ENCODE assay signal across 10 mouse cellular contexts in the genomic region with DNA sequence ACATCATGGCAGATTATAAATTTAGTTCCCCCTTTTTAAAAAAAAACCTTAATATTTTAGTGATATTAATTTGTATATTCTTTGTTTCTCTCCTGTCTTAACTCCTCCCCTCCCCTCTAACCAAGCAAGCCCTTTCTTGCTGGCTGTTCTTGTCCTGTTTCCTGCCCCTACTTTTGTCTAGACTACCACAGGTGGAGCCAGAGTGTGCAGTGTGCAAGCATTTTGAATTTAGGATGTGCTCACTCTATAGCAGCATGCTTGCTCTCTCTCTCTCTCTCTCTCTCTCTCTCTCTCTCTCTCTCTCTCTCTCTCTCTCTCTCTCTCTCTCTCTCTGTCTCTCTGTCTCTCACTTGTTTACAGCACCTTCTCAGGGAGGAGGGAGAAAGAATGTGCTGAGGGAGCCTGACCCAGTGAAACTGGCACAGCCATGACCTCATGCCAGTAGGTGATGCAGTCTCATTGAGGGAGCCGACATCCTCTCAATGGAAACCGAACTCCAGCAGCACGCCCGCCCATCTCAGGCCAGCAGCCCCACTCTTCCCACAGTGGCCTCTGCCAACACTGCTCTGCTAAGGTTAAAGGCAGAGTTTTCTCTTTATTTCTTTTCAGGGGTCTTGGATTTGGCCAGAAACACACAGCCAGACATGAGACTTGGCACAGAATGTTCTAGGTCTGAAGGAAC. TPM values are rescaled to one million over a fixed set of nuclear protein-coding genes. Genes with fewer than 3 reads are reported as not detected.
DNase-seq lines count a peak whose midpoint lies in the region; ATAC-seq and TF ChIP-seq lines count a peak whose summit lies in the region.
"Had no signal": no experiment of that assay in that cellular context is flagged by ENCODE, and none has a peak within 500 bp of the region (broad histone marks: within the 10 kb centered on the region; RNA-seq: fewer than 3 reads in every experiment).

No protein-coding gene starts in this region.

- no peaks in the 10 kb centered on the region for H3K27me3 ChIP-seq in embryonic facial prominence, embryonic 14.5 days (replicated peaks; ENCODE audit: control insufficient read depth, insufficient read depth, low read length)
- H3K27me3 ChIP-seq in embryonic facial prominence, embryonic 10.5 days (replicated peaks; ENCODE audit: low read depth, poor library complexity, severe bottlenecking), result peaks cover 23% of the 10 kb centered on the region
- H3K27me3 ChIP-seq in cerebellum, adult 2 months (ENCODE audit: control insufficient read depth, insufficient read depth, low read length), result no peaks in the 10 kb centered on the region
- no peaks in the 10 kb centered on the region for H3K27me3 ChIP-seq in forebrain, postnatal 0 days (ENCODE audit: insufficient read depth, low read length)
- no peaks in the 10 kb centered on the region for H3K27me3 ChIP-seq in midbrain, embryonic 16.5 days (ENCODE audit: control insufficient read depth, insufficient read depth, low read depth, low read length)

- H3K27ac ChIP-seq in embryonic facial prominence, embryonic 14.5 days (replicated peaks; ENCODE audit: low read depth, low read length), result no peak overlapping the region
- no peak overlapping the region for H3K27ac ChIP-seq in embryonic facial prominence, embryonic 10.5 days (replicated peaks)
- H3K27ac ChIP-seq in cerebellum, adult 2 months (ENCODE audit: insufficient read depth, low read length), result no peak overlapping the region
- H3K27ac ChIP-seq in forebrain, postnatal 0 days (ENCODE audit: low read depth, low read length), result peak overlapping the region; percentile 54
- H3K27ac ChIP-seq in midbrain, embryonic 16.5 days (ENCODE audit: low read length), result peak overlapping the region; percentile 61

- H3K9me3 ChIP-seq in embryonic facial prominence, embryonic 14.5 days (ENCODE audit: control insufficient read depth, low read length), result no peaks in the 10 kb centered on the region
- H3K9me3 ChIP-seq in embryonic facial prominence, embryonic 10.5 days, result no peaks in the 10 kb centered on the region
- H3K9me3 ChIP-seq in forebrain, postnatal 0 days (ENCODE audit: low read length), result no peaks in the 10 kb centered on the region
- H3K9me3 ChIP-seq in midbrain, embryonic 16.5 days (replicated peaks; ENCODE audit: control insufficient read depth, low read length, poor library complexity, severe bottlenecking), result no peaks in the 10 kb centered on the region

- no peak for ATAC-seq in embryonic facial prominence, embryonic 14.5 days (ENCODE audit: low read depth)
- ATAC-seq in forebrain, postnatal 0 days, result peak; percentile 22; the same call in 1 of the 2 replicates
- no peak for ATAC-seq in midbrain, embryonic 16.5 days
- ATAC-seq: Patski had no signal

- H3K4me3 ChIP-seq in embryonic facial prominence, embryonic 14.5 days (ENCODE audit: low read depth, low read length), result no peak overlapping the region
- H3K4me3 ChIP-seq in embryonic facial prominence, embryonic 10.5 days, result no peak overlapping the region
- H3K4me3 ChIP-seq in cerebellum, adult 2 months (replicated peaks; ENCODE audit: insufficient read depth, low read depth, low read length), result peak overlapping the region; percentile 18
- H3K4me3 ChIP-seq in forebrain, postnatal 0 days (ENCODE audit: low read depth, low read length), result peak overlapping the region; percentile 99
- H3K4me3 ChIP-seq in midbrain, embryonic 16.5 days (ENCODE audit: low read depth, low read length), result peak overlapping the region; percentile 70

- no peaks in the 10 kb centered on the region for H3K36me3 ChIP-seq in embryonic facial prominence, embryonic 14.5 days (ENCODE audit: control insufficient read depth, insufficient read depth, low read length)
- no peaks in the 10 kb centered on the region for H3K36me3 ChIP-seq in embryonic facial prominence, embryonic 10.5 days (replicated peaks)
- H3K36me3 ChIP-seq in forebrain, postnatal 0 days (ENCODE audit: insufficient read depth), result peaks cover 9% of the 10 kb centered on the region
- H3K36me3 ChIP-seq in midbrain, embryonic 16.5 days (ENCODE audit: control insufficient read depth, insufficient read depth, low read length), result no peaks in the 10 kb centered on the region

- no peak for TF ChIP-seq CTCF in cerebellum, adult 2 months (IDR thresholded peaks at IDR 0.05; ENCODE audit: borderline replicate concordance, insufficient read depth, low read depth, low read length)
- TF ChIP-seq CTCF in forebrain, postnatal 0 days (IDR thresholded peaks at IDR 0.05; ENCODE audit: low read depth), result peak; percentile 60

- H3K4me2 ChIP-seq in embryonic facial prominence, embryonic 14.5 days (ENCODE audit: low read depth, low read length), result 0 out of 2 replicates have a peak overlapping the region, but pooled peaks have one; percentile 7
- peak overlapping the region; percentile 69 for H3K4me2 ChIP-seq in forebrain, postnatal 0 days (ENCODE audit: low read depth)
- H3K4me2 ChIP-seq in midbrain, embryonic 16.5 days (ENCODE audit: low read length), result peak overlapping the region; percentile 82

- H3K4me1 ChIP-seq in embryonic facial prominence, embryonic 14.5 days (ENCODE audit: control insufficient read depth, insufficient read depth, low read length), result peaks cover 10% of the 10 kb centered on the region; the same call in 1 of the 2 replicates
- peaks cover 24% of the 10 kb centered on the region for H3K4me1 ChIP-seq in embryonic facial prominence, embryonic 10.5 days
- H3K4me1 ChIP-seq in cerebellum, adult 2 months (ENCODE audit: control insufficient read depth, insufficient read depth, low read length), result no peaks in the 10 kb centered on the region; the same call in 1 of the 2 replicates
- H3K4me1 ChIP-seq in forebrain, postnatal 0 days (ENCODE audit: insufficient read depth), result peaks cover 14% of the 10 kb centered on the region; the same call in 1 of the 2 replicates
- peaks cover 19% of the 10 kb centered on the region for H3K4me1 ChIP-seq in midbrain, embryonic 16.5 days (ENCODE audit: control insufficient read depth, insufficient read depth, low read length)

- H3K9ac ChIP-seq in embryonic facial prominence, embryonic 14.5 days (ENCODE audit: low read depth, low read length), result no peak overlapping the region
- H3K9ac ChIP-seq in forebrain, postnatal 0 days, result peak overlapping the region; percentile 95
- peak overlapping the region; percentile 52 for H3K9ac ChIP-seq in midbrain, embryonic 16.5 days (ENCODE audit: low read depth, low read length)
- H3K9ac ChIP-seq: lung, embryonic 14.5 days had no signal

- DNase-seq in embryonic facial prominence, embryonic 14.5 days (ENCODE audit: low spot score), result no peak
- no peak for DNase-seq in embryonic facial prominence, embryonic 10.5 days (ENCODE audit: low spot score)
- peak; percentile 63 to 72 for DNase-seq in cerebellum, adult 2 months
- peak; percentile 58 for DNase-seq in forebrain, postnatal 0 days
- no peak for DNase-seq in yolk sac, embryonic 10.5 days (ENCODE audit: low spot score)
- DNase-seq in heart, postnatal 4 days, result no peak
- DNase-seq in frontal cortex, postnatal 14 days (ENCODE audit: low spot score in 2 of 2), result no peak
- DNase-seq: lung, embryonic 14.5 days had no signal

- TF ChIP-seq POLR2A in cerebellum, adult 2 months (IDR thresholded peaks at IDR 0.05; ENCODE audit: borderline replicate concordance, insufficient read depth, low read length), result no peak

- 55% methylated on average over 4 of the region's 4 CpGs for WGBS in embryonic facial prominence, embryonic 14.5 days
- WGBS in embryonic facial prominence, embryonic 10.5 days, result 68% methylated on average over 4 of the region's 4 CpGs
- WGBS in cerebellum, adult 2 months, result 0% methylated on average over 4 of the region's 4 CpGs
- 10% methylated on average over 4 of the region's 4 CpGs for WGBS in forebrain, postnatal 0 days
- 21% methylated on average over 4 of the region's 4 CpGs for WGBS in midbrain, embryonic 16.5 days

RNA-seq across cellular contexts. Expression of gene Map2, which starts 2.6 kb away (rescaled TPM):
- 16.6 and 19.2 TPM in 2 replicates for polyA plus RNA-seq in embryonic facial prominence, embryonic 14.5 days (2014; fragmentation: Nextera tagmentation; extraction: Ambion mirVana)
- 32.0 and 36.2 TPM in 2 replicates for polyA plus RNA-seq in embryonic facial prominence, embryonic 10.5 days (2016; fragmentation: Nextera tagmentation; extraction: Ambion mirVana)
- 259 TPM in 2 replicates for polyA plus RNA-seq in cerebellum, adult 2 months (2012; rRNA removed)
- 1,213 and 1,278 TPM in 2 replicates for total RNA-seq in forebrain, postnatal 0 days (2014; rRNA removed)
- 200 and 291 TPM in 2 replicates for polyA plus RNA-seq in forebrain, postnatal 0 days (2015; fragmentation: Nextera tagmentation; extraction: Ambion mirVana)
- 430 and 474 TPM in 2 replicates for polyA plus RNA-seq in midbrain, embryonic 16.5 days (2015; fragmentation: Nextera tagmentation; extraction: Ambion mirVana)
- 1 to 10 TPM; 4.7 to 5.6 TPM for total RNA-seq in heart, postnatal 4 days (2021)

Comparison
In these comparisons a context has a peak if more than half of its experiments do, and no peak if none do; other contexts are left out.
1. DNase-seq: peak in cerebellum, adult 2 months (2 of 2) and forebrain, postnatal 0 days (single experiment); none in embryonic facial prominence, embryonic 14.5 days (single experiment), embryonic facial prominence, embryonic 10.5 days (single experiment), yolk sac, embryonic 10.5 days (single experiment), heart, postnatal 4 days (single experiment) and frontal cortex, postnatal 14 days (0 of 2).
2. H3K27ac ChIP-seq: peak in forebrain, postnatal 0 days (single experiment) and midbrain, embryonic 16.5 days (single experiment); none in embryonic facial prominence, embryonic 14.5 days (single experiment), embryonic facial prominence, embryonic 10.5 days (single experiment) and cerebellum, adult 2 months (single experiment).
3. H3K4me2 ChIP-seq: peak in every context shown above with its lines; median percentile 82 in midbrain, embryonic 16.5 days; 69 in forebrain, postnatal 0 days; 7 in embryonic facial prominence, embryonic 14.5 days.
4. H3K4me3 ChIP-seq: peak in cerebellum, adult 2 months (single experiment), forebrain, postnatal 0 days (single experiment) and midbrain, embryonic 16.5 days (single experiment); none in embryonic facial prominence, embryonic 14.5 days (single experiment) and embryonic facial prominence, embryonic 10.5 days (single experiment).